Mouse (Mus musculus) liver (tissue): ENCODE measurements around the gene Skap1.

Source experiments
- DNase-seq: peaks from one replicate; pipeline ENCODE4 v3.0.0-alpha.2; 2020; ENCODE audit warnings: mixed read lengths

Gene Skap1

DNA sequence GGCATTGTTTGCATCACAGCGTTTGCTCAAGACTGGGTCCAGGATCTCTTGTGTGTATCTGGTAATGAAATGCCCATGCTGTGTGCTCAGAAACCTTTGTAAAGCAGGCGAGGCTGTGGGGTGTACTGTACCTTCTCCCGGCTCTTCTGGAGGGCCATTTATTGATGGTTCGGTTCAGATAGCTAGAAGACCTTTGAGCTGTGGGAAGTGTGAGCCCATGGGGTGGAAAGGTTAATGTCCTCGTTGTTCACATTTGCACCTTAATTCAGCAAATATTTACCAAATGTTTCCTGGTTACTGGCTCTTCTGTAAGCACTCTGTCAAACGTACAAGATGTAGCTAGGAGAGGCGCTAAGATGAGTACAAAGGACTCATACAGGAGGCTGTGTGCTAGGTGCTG lies 173.5 kb downstream of the Skap1 start:
- DNase-seq = no peak

DNA sequence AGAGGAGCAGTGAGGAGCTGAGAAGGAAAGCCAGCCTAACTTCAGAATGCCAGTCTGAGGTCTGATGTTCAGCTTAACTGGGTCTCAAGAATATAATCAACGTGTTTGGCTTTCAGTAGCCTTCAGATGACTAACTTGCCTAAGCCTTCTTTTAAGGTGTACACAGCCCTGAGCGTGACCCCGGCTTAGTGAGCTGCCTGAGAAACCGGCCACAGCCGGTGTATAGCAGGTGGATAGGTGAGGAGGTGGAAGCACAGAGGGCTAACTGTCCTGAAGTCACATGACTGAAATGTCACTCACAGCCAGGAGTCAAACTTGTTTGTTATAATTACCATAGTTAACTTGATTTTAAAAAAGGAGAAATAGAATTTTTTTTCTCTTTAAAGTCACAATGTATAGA lies 175.4 kb downstream of the Skap1 start:
- DNase-seq = no peak

- DNase-seq = peak; percentile 29
Observed at GRCm38 (mm10) chr11:96642173-96643140, 178.1 kb downstream of the Skap1 start.

DNA sequence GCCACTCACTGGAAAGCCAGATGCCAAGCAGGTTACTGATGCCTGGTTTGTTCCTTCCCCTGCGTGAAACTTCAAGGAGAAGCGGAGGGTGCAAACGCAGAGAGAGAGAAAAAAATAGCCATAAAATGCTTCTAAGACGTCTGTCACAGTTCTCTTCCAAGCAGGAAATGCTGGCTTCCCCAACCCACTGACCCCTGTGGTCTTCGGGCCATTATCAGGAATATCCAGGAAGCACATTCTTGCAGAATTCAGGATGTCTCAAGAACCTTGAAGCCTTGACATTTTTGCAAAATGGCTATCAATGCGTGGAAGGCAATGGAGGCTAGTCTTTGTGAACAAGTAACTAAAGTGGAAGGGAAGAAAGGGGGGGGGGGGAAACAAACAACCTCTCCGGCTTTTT lies 180.6 kb downstream of the Skap1 start:
- no peak for DNase-seq

DNA sequence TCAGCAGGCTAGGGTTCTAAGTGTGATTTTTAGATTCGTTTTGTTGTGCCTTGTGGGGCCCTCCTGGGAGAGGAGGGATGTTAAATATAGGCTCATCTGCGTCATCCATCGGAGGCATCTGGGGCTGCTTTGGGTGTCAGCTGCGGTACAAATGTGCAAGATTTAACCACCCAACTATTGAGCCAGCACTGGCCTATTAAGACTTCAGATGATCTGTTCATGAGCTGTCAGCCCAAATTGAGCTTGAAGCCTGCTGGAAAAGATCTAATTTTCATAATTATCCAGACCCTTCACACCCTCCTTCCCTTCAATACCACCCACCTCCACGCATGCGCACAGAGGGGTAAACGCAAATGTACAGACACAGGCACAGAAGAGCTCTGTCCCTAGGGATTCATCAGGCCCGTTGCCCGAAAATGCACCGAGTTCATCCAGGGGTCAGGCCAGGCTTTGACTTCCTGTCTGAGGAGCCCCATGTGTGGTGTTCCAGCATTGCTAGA lies 181.2 kb downstream of the Skap1 start:
- DNase-seq = peak; percentile 15

GRCm38 (mm10) chr11:96651848-96652247 lies 187.5 kb downstream of the Skap1 start:
- DNase-seq = no peak

DNA sequence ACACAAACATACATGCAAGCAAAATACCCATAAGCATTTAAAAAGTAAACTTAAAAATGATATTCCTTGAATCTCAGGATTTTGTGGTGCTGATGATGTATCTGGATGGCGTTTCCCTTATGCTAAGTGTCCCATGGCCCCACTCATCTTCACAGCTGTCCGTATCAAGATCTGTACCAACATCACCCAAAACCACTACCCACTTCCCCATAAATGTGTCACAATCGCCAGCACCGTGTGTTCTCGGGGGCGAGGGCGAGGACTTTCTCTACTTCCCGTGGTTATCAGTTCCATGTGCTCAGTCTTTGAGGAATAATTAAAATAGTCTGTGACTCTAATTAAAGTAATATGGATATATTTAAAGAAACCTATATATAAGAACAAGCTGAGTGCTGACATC lies 189.5 kb downstream of the Skap1 start:
- DNase-seq = no peak

DNA sequence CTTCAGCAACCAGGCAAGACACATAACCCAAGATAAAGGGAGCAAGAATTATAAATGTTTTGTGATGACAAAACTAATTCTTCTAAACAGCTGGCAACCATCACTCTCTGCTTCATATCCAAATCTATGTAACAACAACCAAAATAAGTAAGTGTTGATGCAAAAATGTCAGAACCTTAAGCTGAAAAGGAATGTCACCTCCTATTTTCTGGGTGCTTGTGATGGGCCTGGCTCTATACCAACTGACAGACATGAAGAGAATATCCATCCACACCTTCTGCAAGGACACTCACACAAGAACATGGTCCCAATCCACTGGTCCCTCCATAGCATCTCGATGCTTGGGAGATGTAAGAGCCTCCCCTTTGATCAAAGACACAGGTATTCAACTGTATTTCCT lies 194.0 kb downstream of the Skap1 start:
- DNase-seq = no peak

- DNase-seq = peak; percentile 15
Observed at GRCm38 (mm10) chr11:96666924-96667323, 202.5 kb downstream of the Skap1 start.

- no peak for DNase-seq
Observed at GRCm38 (mm10) chr11:96668367-96668766, 204.0 kb downstream of the Skap1 start.

- DNase-seq = peak; percentile 42
Observed at GRCm38 (mm10) chr11:96673792-96674191, 209.4 kb downstream of the Skap1 start.

DNA sequence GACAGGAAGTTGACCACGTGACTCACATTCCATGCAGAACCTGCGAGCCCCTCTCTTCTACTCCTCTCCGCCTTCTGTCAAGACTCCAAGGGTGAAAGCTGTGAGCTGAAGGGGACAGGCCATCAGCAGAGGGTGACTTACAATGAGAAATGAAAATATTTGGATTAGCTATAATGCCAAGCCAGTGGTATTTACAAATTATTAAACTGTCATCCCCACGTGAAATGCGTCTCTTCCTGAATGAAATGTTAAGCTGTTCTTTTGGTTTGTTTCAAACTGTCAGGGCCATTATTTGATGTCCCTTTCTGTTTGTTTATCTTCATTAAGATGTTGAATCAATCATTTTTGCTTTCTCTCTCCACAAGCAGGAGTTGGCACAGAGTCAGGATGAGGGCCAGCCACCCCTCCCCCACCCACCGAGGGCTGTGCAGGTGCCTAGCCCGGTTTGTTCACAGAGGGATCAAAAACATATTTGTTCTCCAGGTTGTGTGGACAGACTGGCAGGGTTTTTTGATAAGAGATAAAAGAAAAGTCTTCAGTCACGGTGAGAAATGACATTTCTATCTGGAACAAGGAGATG lies 210.5 kb downstream of the Skap1 start:
- DNase-seq = no peak

DNA sequence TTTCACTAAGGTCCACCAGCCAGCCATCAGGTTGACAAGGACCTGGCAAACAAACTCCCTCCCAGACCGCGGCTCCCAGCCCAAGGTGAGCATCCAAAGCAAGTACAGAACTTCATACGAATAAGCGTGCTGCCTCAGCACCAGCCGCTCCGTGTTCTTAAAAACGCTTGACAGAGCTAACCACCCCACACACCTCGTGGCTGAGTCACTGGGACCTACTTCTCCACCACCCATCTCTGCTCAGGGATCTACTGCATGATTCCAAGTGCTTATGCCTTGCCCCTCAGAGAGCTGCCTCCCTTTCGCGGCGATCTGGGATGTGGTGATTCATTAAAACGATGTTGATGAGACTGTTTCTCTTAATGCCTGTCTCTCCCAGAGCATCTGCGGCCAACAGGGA lies 213.6 kb downstream of the Skap1 start:
- DNase-seq = no peak

GRCm38 (mm10) chr11:96679026-96679425 lies 214.6 kb downstream of the Skap1 start:
- DNase-seq = no peak

DNA sequence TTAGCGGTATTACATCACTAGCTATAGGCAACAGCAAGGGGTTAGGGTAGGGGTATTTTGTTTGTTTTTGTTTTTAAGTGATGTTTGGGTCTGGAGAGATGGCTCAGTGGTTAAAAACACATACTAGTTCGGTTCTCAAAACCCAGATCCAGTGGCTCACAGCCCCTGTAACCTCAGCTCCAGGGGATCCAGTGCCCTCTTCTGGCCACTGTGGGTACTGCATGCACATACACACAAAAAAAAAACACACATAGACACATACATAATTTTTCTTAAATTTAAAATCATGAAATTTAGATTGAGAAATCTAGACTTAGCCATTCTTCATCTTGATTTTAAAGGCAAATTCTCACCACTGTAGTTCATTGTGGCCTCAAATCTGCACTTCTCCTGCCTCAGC lies 221.0 kb downstream of the Skap1 start:
- no peak for DNase-seq

GRCm38 (mm10) chr11:96686713-96687280 lies 222.4 kb downstream of the Skap1 start:
- no peak for DNase-seq

DNA sequence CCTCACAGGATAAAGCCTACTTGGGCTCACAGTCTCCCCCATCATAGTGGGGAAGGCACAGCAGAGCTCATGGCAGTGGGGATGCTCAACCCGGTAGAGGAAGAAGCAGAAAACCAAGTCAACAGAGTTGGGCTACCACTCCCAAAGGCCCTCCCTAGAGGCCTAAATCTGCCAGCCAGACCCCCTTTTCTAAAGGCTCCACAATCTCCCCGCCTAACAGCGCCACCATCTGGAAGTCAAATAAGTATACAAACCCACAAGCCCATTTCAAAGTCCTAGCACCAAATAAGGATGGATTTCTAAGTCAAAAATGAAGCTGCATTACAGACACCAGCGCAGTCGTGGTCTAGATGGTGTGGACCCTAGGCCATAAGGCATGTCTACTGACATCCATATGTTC lies 227.9 kb downstream of the Skap1 start:
- no peak for DNase-seq

GRCm38 (mm10) chr11:96693360-96693759 lies 229.0 kb downstream of the Skap1 start:
- DNase-seq = no peak

DNA sequence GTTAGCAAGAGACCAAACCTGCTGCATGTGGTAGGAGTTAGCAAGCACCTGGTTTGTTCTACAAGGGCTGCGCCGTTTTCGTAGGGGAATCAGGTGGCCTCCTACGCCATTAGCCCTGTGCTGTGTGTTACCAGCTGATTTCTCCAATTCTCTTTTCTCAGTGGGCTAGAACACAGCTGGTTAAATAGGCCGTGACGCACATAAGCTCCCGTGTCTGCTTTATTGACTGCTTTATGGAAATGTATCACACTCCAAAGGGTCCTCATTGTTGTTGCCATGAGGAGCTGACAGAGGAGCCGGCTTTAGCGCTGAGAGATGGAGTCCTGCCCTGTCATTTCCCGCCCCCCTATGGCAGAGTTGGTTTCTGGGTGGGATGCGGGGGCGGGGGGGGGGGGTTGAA lies 230.4 kb downstream of the Skap1 start:
- no peak for DNase-seq

DNA sequence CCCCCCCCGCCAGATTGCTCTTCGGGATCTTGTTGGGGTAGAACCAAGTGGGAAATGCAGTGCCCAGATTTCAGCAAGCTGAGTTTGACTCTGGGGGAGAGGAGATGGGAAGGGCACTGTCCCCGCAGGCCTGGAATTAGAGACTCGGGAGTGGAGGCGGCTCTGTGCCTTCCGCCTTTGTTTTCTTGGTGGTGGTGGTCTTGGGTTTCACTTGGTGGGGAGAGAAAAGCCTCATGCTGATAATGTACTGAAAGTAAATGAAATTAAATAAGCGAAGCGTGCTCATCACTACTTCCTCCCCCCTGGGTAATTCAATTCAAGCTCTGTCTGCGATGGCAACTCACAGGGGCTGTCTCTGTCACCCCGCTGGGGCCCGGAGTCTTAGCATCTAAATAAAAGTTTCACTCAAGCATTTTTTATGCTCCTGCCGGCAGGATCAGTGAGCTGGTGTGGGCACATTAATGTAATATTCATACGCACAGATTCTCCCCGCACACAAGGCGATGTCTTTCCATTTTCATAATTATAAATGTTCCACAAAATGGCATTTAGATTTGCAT lies 231.9 kb downstream of the Skap1 start:
- DNase-seq = no peak

- no peak for DNase-seq
Observed at GRCm38 (mm10) chr11:96696842-96697455, 232.6 kb downstream of the Skap1 start.

- no peak for DNase-seq
Observed at GRCm38 (mm10) chr11:96697467-96697866, 233.1 kb downstream of the Skap1 start.

- DNase-seq = no peak
Observed at GRCm38 (mm10) chr11:96703813-96704212, 239.4 kb downstream of the Skap1 start.
